Mouse (Mus musculus) kidney, adult 2 months (tissue): Measurements from ENCODE around the gene Tbx3. TPM values are rescaled to one million over a fixed set of nuclear protein-coding genes. Genes with fewer than 3 reads are reported as not detected.

Experiments
- DNase-seq: peaks from one replicate; pipeline ENCODE4 v3.0.0; 2021
- H3K27ac ChIP-seq: fragments of 200-500 bp; 2 replicates; pipeline ENCODE4 v1.5.1; 2012; ENCODE audit warnings: low read depth, low read length, control low read depth, inconsistent platforms; ENCODE audit not compliant: insufficient read depth
- H3K27me3 ChIP-seq: fragments of 200-500 bp; replicated peaks from 2 replicates; pipeline ENCODE4 v1.6.1; 2012; ENCODE audit warnings: mild to moderate bottlenecking, moderate library complexity, low read length, inconsistent platforms; ENCODE audit not compliant: control insufficient read depth, insufficient read depth
- H3K36me3 ChIP-seq: fragments of 200-500 bp; 2 replicates; pipeline ENCODE4 v1.6.1; 2012; ENCODE audit warnings: mild to moderate bottlenecking, moderate library complexity, low read length, inconsistent platforms; ENCODE audit not compliant: control insufficient read depth, insufficient read depth
- H3K4me1 ChIP-seq: fragments of 200-500 bp; 2 replicates; pipeline ENCODE4 v1.6.1; 2011; ENCODE audit warnings: low read length; ENCODE audit not compliant: control insufficient read depth, insufficient read depth
- H3K4me3 ChIP-seq: fragments of 200-500 bp; 2 replicates; pipeline ENCODE4 v1.5.1; 2011; ENCODE audit warnings: mild to moderate bottlenecking, low read depth, low read length, control low read depth; ENCODE audit not compliant: insufficient read depth
- CTCF ChIP-seq: fragments of 200-500 bp; conservative IDR thresholded peaks from 2 replicates; pipeline ENCODE4 v1.5.1; 2011; ENCODE audit warnings: low read depth, mild to moderate bottlenecking, control low read depth, low read length, moderate library complexity, mixed read lengths; ENCODE audit not compliant: insufficient read depth, insufficient read length
- POLR2A ChIP-seq: fragments of 200-500 bp; IDR thresholded peaks from one replicate; pipeline ENCODE4 v1.6.1; 2011; ENCODE audit warnings: low read depth, low read length, control low read depth
- WGBS: fragments of 180-500 bp; shearing (Covaris S2); methylation state at CpG from one replicate; pipeline ENCODE4 v1.1.7; 2018; 5-methylcytosine and 5-hydroxymethylcytosine counted together
- polyA plus RNA-seq: library from polyadenylated mRNA; depleted of rRNA; stranded (reverse); fragments of >200 nt; gene quantifications from 2 replicates; pipeline ENCODE4 v1.2.3, GENCODE M21; 2012

Tbx3 gene
- polyA plus RNA-seq, 1 experiment = 6.9 TPM

- Histone ChIP-seq H3K27ac (no peak overlapping the region), H3K36me3 (no peaks in the 10 kb centered on the region), H3K4me3 (no peak overlapping the region), H3K4me1 (no peaks in the 10 kb centered on the region), H3K27me3 (no peaks in the 10 kb centered on the region; the same call in 1 of the 2 replicates)
- TF ChIP-seq CTCF = no peak
- no peak for TF ChIP-seq POLR2A
- DNase-seq = no peak
- 36% methylated on average over 13 of the region's 13 CpGs for WGBS
These were observed 19.1 kb upstream of the Tbx3 start for GRCm38 (mm10) chr5:119651135-119651965.

GRCm38 (mm10) chr5:119656354-119656753 lies 14.1 kb upstream of the Tbx3 start:
- WGBS = 22% methylated on average over 7 of the region's 7 CpGs
- Histone ChIP-seq H3K4me3 (no peak overlapping the region), H3K36me3 (no peaks in the 10 kb centered on the region), H3K27me3 (peaks cover 1% of the 10 kb centered on the region; the same call in 1 of the 2 replicates), H3K27ac (no peak overlapping the region), H3K4me1 (no peaks in the 10 kb centered on the region)
- no peak for DNase-seq
- no peak for TF ChIP-seq POLR2A
- no peak for TF ChIP-seq CTCF

GRCm38 (mm10) chr5:119656856-119657255 lies 13.6 kb upstream of the Tbx3 start:
- no peak overlapping the region for H3K4me3 ChIP-seq
- no peaks in the 10 kb centered on the region for H3K36me3 ChIP-seq
- no peaks in the 10 kb centered on the region for H3K4me1 ChIP-seq
- H3K27ac ChIP-seq = no peak overlapping the region
- no peak for TF ChIP-seq POLR2A
- TF ChIP-seq CTCF = no peak
- WGBS = 12% methylated on average over 21 of the region's 21 CpGs
- no peak for DNase-seq
- H3K27me3 ChIP-seq = peaks cover 1% of the 10 kb centered on the region; the same call in 1 of the 2 replicates

GRCm38 (mm10) chr5:119657362-119657761 lies 13.1 kb upstream of the Tbx3 start:
- Histone ChIP-seq H3K4me1 (no peaks in the 10 kb centered on the region), H3K4me3 (no peak overlapping the region), H3K27me3 (peaks cover 2% of the 10 kb centered on the region; the same call in 1 of the 2 replicates), H3K36me3 (no peaks in the 10 kb centered on the region), H3K27ac (no peak overlapping the region)
- no peak for TF ChIP-seq POLR2A
- TF ChIP-seq CTCF = no peak
- DNase-seq = no peak
- 21% methylated on average over 6 of the region's 6 CpGs for WGBS

GRCm38 (mm10) chr5:119657804-119658203 lies 12.7 kb upstream of the Tbx3 start:
- Histone ChIP-seq H3K36me3 (no peaks in the 10 kb centered on the region), H3K27ac (no peak overlapping the region), H3K4me1 (no peaks in the 10 kb centered on the region), H3K4me3 (no peak overlapping the region), H3K27me3 (peaks cover 2% of the 10 kb centered on the region; the same call in 1 of the 2 replicates)
- TF ChIP-seq CTCF (no peak), POLR2A (no peak)
- WGBS = 16% methylated on average over 6 of the region's 6 CpGs
- DNase-seq = no peak

- no peak overlapping the region for H3K4me3 ChIP-seq
- DNase-seq = no peak
- no peaks in the 10 kb centered on the region for H3K36me3 ChIP-seq
- TF ChIP-seq CTCF = no peak
- TF ChIP-seq POLR2A = no peak
- H3K4me1 ChIP-seq = no peaks in the 10 kb centered on the region
- H3K27me3 ChIP-seq = peaks cover 4% of the 10 kb centered on the region; the same call in 1 of the 2 replicates
- H3K27ac ChIP-seq = no peak overlapping the region
- 12% methylated on average over 5 of the region's 5 CpGs for WGBS
These were observed 12.1 kb upstream of the Tbx3 start for GRCm38 (mm10) chr5:119658396-119658795.

- WGBS = 9% methylated on average over 3 of the region's 3 CpGs
- no peaks in the 10 kb centered on the region for H3K4me1 ChIP-seq
- TF ChIP-seq POLR2A = no peak
- TF ChIP-seq CTCF = no peak
- peaks cover 4% of the 10 kb centered on the region; the same call in 1 of the 2 replicates for H3K27me3 ChIP-seq
- H3K36me3 ChIP-seq = no peaks in the 10 kb centered on the region
- DNase-seq = no peak
- H3K27ac ChIP-seq = no peak overlapping the region
- no peak overlapping the region for H3K4me3 ChIP-seq
These were observed 11.4 kb upstream of the Tbx3 start for GRCm38 (mm10) chr5:119659041-119659440.
